Mouse (Mus musculus) CH12.LX (cell line): ENCODE measurements at regions not wholly inside any gene's neighbourhood (a gene's known extent, or its start where the extent isn't known, plus 50 kb on each side); places are given as distances from the start of the nearest gene placed in this dataset.

Experiments used
- DNase-seq: peaks from one replicate; pipeline ENCODE4 v3.0.0-alpha.2; 2013; ENCODE audit errors: extremely low read depth
- H3K27ac ChIP-seq: 2 replicates; pipeline ENCODE4 v1.5.1; 2012; ENCODE audit warnings: low read depth, mild to moderate bottlenecking, control low read depth, moderate library complexity; ENCODE audit not compliant: insufficient read depth
- H3K27me3 ChIP-seq: replicated peaks from 2 replicates; pipeline ENCODE3; 2012; ENCODE audit warnings: inconsistent platforms
- H3K36me3 ChIP-seq, 2 experiments: replicated peaks in 1 of 2; 2 replicates each; pipeline versions ENCODE3 to v1.6.1; 2012; ENCODE audit warnings: inconsistent platforms in 1 of 2, low read length in 1 of 2, mild to moderate bottlenecking in 1 of 2, mixed read lengths in 1 of 2, moderate library complexity in 1 of 2; ENCODE audit not compliant: control insufficient read depth in 1 of 2, insufficient read depth in 1 of 2
- H3K4me1 ChIP-seq, 2 experiments: 2 replicates each; pipeline ENCODE4 v1.6.1; 2012; ENCODE audit warnings: inconsistent platforms in 1 of 2, moderate library complexity in 1 of 2; ENCODE audit not compliant: insufficient read depth in 2 of 2, control insufficient read depth in 1 of 2
- H3K4me2 ChIP-seq: 2 replicates; pipeline ENCODE4 v1.6.1; 2012; ENCODE audit warnings: low read depth, mild to moderate bottlenecking, control low read depth; ENCODE audit not compliant: poor library complexity, insufficient read depth, severe bottlenecking
- H3K4me3 ChIP-seq, 3 experiments: fragments of 150-350 bp in 1 of 3; sonication (generic) in 1 of 3; replicated peaks in 1 of 3; 2 replicates each; pipeline versions ENCODE3 to v1.5.1; 2011 to 2012; ENCODE audit warnings: low read depth in 2 of 3, low read length in 2 of 3, mild to moderate bottlenecking in 2 of 3, moderate library complexity in 2 of 3, control low read depth in 1 of 3, improper control_type of control experiment in 1 of 3, inconsistent platforms in 1 of 3, mixed read lengths in 1 of 3; ENCODE audit not compliant: poor library complexity in 1 of 3
- H3K79me2 ChIP-seq: replicated peaks from 2 replicates; pipeline ENCODE4 v1.6.1; 2012; ENCODE audit warnings: mild to moderate bottlenecking, moderate library complexity; ENCODE audit not compliant: control insufficient read depth, poor library complexity, insufficient read depth, severe bottlenecking; ENCODE audit errors: extremely low read depth
- H3K9ac ChIP-seq: 2 replicates; pipeline ENCODE4 v1.6.1; 2012; ENCODE audit warnings: low read depth, mild to moderate bottlenecking, control low read depth, moderate library complexity; ENCODE audit not compliant: insufficient read depth
- H3K9me3 ChIP-seq: replicated peaks from 2 replicates; pipeline ENCODE3; 2012; ENCODE audit warnings: low read length, inconsistent platforms, mixed read lengths
- BHLHE40 ChIP-seq: IDR thresholded peaks from 2 replicates; pipeline ENCODE4 v1.6.1; 2011; ENCODE audit warnings: mild to moderate bottlenecking, low read depth, low read length, improper control_type of control experiment
- CHD1 ChIP-seq: IDR thresholded peaks from 2 replicates; pipeline ENCODE4 v1.6.1; 2012; ENCODE audit warnings: low read depth, low read length, improper control_type of control experiment, inconsistent platforms
- CTCF ChIP-seq, 2 experiments: IDR thresholded peaks in 1 of 2; conservative IDR thresholded peaks in 1 of 2; 2 replicates each; pipeline ENCODE4 v1.5.1; 2011 to 2012; ENCODE audit warnings: low read depth in 2 of 2, low read length in 2 of 2, improper control_type of control experiment in 1 of 2, inconsistent platforms in 1 of 2, mild to moderate bottlenecking in 1 of 2, moderate library complexity in 1 of 2
- EP300 ChIP-seq: IDR thresholded peaks from 2 replicates; pipeline ENCODE4 v1.6.1; 2011; ENCODE audit warnings: low read length, improper control_type of control experiment
- ETS1 ChIP-seq: conservative IDR thresholded peaks from 2 replicates; pipeline ENCODE4 v1.6.1; 2012; ENCODE audit warnings: low read depth, mild to moderate bottlenecking, inconsistent platforms, low read length, improper control_type of control experiment, moderate library complexity
- HCFC1 ChIP-seq: IDR thresholded peaks from 2 replicates; pipeline ENCODE4 v1.6.1; 2012; ENCODE audit warnings: low read depth, mild to moderate bottlenecking, inconsistent platforms, low read length, improper control_type of control experiment
- IRF4 ChIP-seq: IDR thresholded peaks from 2 replicates; pipeline ENCODE4 v1.6.1; 2014; ENCODE audit warnings: low read depth, mild to moderate bottlenecking, inconsistent platforms, low read length, improper control_type of control experiment
- JUN ChIP-seq: IDR thresholded peaks from 2 replicates; pipeline ENCODE4 v1.6.1; 2011; ENCODE audit warnings: low read depth, mild to moderate bottlenecking, low read length, improper control_type of control experiment, moderate library complexity; ENCODE audit not compliant: insufficient read depth
- JUND ChIP-seq: conservative IDR thresholded peaks from 2 replicates; pipeline ENCODE4 v1.6.1; 2011; ENCODE audit warnings: low read depth, low read length, improper control_type of control experiment
- KAT2A ChIP-seq: IDR thresholded peaks from 2 replicates; pipeline ENCODE4 v1.6.1; 2012; ENCODE audit warnings: low read length, improper control_type of control experiment, inconsistent platforms; ENCODE audit not compliant: insufficient replicate concordance
- MAZ ChIP-seq: IDR thresholded peaks from 2 replicates; pipeline ENCODE4 v1.6.1; 2012; ENCODE audit warnings: low read depth, mild to moderate bottlenecking, inconsistent platforms, low read length, improper control_type of control experiment, moderate library complexity
- MXI1 ChIP-seq: IDR thresholded peaks from 2 replicates; pipeline ENCODE4 v1.6.1; 2011; ENCODE audit warnings: mild to moderate bottlenecking, low read depth, low read length, improper control_type of control experiment
- MYC ChIP-seq: IDR thresholded peaks from 2 replicates; pipeline ENCODE4 v1.6.1; 2011; ENCODE audit warnings: low read depth, mild to moderate bottlenecking, improper control_type of control experiment, low read length
- NRF1 ChIP-seq: IDR thresholded peaks from 2 replicates; pipeline ENCODE4 v1.6.1; 2014; ENCODE audit warnings: low read depth, mild to moderate bottlenecking, inconsistent platforms, low read length, improper control_type of control experiment, moderate library complexity
- PAX5 ChIP-seq: IDR thresholded peaks from 2 replicates; pipeline ENCODE4 v1.6.1; 2012; ENCODE audit warnings: low read length, inconsistent platforms, mixed read lengths
- POLR2A ChIP-seq: IDR thresholded peaks from 2 replicates; pipeline ENCODE4 v1.6.1; 2011; ENCODE audit warnings: low read depth, mild to moderate bottlenecking, improper control_type of control experiment, low read length
- POLR2AphosphoS2 ChIP-seq: IDR thresholded peaks from 2 replicates; pipeline ENCODE4 v1.6.1; 2011; ENCODE audit warnings: low read depth, low read length, improper control_type of control experiment
- RCOR1 ChIP-seq: conservative IDR thresholded peaks from 2 replicates; pipeline ENCODE4 v1.6.1; 2012; ENCODE audit warnings: low read depth, mild to moderate bottlenecking, inconsistent platforms, low read length, improper control_type of control experiment
- SIN3A ChIP-seq: IDR thresholded peaks from 2 replicates; pipeline ENCODE4 v1.6.1; 2012; ENCODE audit warnings: low read length, improper control_type of control experiment, inconsistent platforms
- TCF12 ChIP-seq: IDR thresholded peaks from 2 replicates; pipeline ENCODE4 v1.6.1; 2014; ENCODE audit warnings: low read depth, mild to moderate bottlenecking, inconsistent platforms, low read length, improper control_type of control experiment
- UBTF ChIP-seq: IDR thresholded peaks from 2 replicates; pipeline ENCODE4 v1.6.1; 2012; ENCODE audit warnings: low read depth, mild to moderate bottlenecking, inconsistent platforms, low read length, improper control_type of control experiment, moderate library complexity
- USF2 ChIP-seq: conservative IDR thresholded peaks from 2 replicates; pipeline ENCODE4 v1.6.1; 2011; ENCODE audit warnings: low read depth, low read length, improper control_type of control experiment
- ZNF384 ChIP-seq: IDR thresholded peaks from 2 replicates; pipeline ENCODE4 v1.6.1; 2012; ENCODE audit warnings: low read depth, low read length, improper control_type of control experiment, inconsistent platforms
- dilution Hi-C: fragments of 300-500 bp; cut with MboI; formaldehyde crosslinking; loops from 2 replicates; pipeline ENCODE4 v1.14.3; 2020; ENCODE audit warnings: low sequenced_read_pairs; ENCODE audit not compliant: extremely low pct_unique_long_range_greater_than_20kb, extremely low pct_ligation_motif_present
- in situ Hi-C: fragments of 300-500 bp; cut with MboI; formaldehyde crosslinking; loops from 3 replicates; pipeline ENCODE4 v1.14.3; 2019; ENCODE audit warnings: low sequenced_read_pairs, low pct_ligation_motif_present, low pct_unique_long_range_greater_than_20kb, mixed read lengths

GRCm38 (mm10) chrX:11726524-11727231, 399.1 kb downstream of the H2al1j start:
- Histone ChIP-seq H3K4me1 (peaks cover 0 to 19% of the 10 kb centered on the region in 2 experiments; a peak in 2 of 4 replicates), H3K4me3 (no peak overlapping the region), H3K4me2 (no peak overlapping the region), H3K27ac (no peak overlapping the region), H3K79me2 (no peaks in the 10 kb centered on the region), H3K9me3 (no peaks in the 10 kb centered on the region), H3K27me3 (no peaks in the 10 kb centered on the region), H3K36me3 (no peaks in the 10 kb centered on the region), H3K9ac (no peak overlapping the region)
- in situ Hi-C loops (loop anchor here (5.0 kb wide), 1 partner anchor 34 kb away; no protein-coding TSS in a partner anchor), dilution Hi-C loops (no loop called here)
- TF ChIP-seq RCOR1 (no peak), NRF1 (no peak), MYC (no peak), JUN (no peak), BHLHE40 (no peak), UBTF (no peak), PAX5 (no peak), MXI1 (no peak)
- DNase-seq: no peak

GRCm38 (mm10) chrX:11728481-11728880, 400.9 kb downstream of the H2al1j start:
- dilution Hi-C loops: no loop called here
- H3K27me3 ChIP-seq: no peaks in the 10 kb centered on the region
- in situ Hi-C loops: loop anchor here (5.0 kb wide), 1 partner anchor 36 kb away; no protein-coding TSS in a partner anchor
- H3K9ac ChIP-seq: no peak overlapping the region
- H3K4me2 ChIP-seq: no peak overlapping the region
- no peak overlapping the region for H3K4me3 ChIP-seq
- H3K9me3 ChIP-seq: no peaks in the 10 kb centered on the region
- H3K36me3 ChIP-seq: no peaks in the 10 kb centered on the region
- H3K79me2 ChIP-seq: no peaks in the 10 kb centered on the region
- TF ChIP-seq SIN3A: no peak
- no peak for TF ChIP-seq POLR2AphosphoS2
- no peak for TF ChIP-seq CHD1
- no peak for TF ChIP-seq MAZ
- TF ChIP-seq EP300: no peak
- no peak for TF ChIP-seq POLR2A
- TF ChIP-seq RCOR1: no peak
- TF ChIP-seq TCF12: no peak
- TF ChIP-seq IRF4: no peak
- no peak for TF ChIP-seq HCFC1
- no peak for TF ChIP-seq ZNF384
- TF ChIP-seq CTCF (conservative IDR thresholded peaks at IDR 0.05 in 1 of 2, IDR thresholded peaks at IDR 0.05 in 1 of 2; ENCODE audit: low read depth in 2 of 2, low read length in 2 of 2): no peak
- no peak for TF ChIP-seq ETS1
- no peak for TF ChIP-seq JUND
- TF ChIP-seq KAT2A: no peak
- no peak for TF ChIP-seq USF2
- TF ChIP-seq, all 38 proteins: peak for 0
- Histone ChIP-seq H3K27ac (no peak overlapping the region), H3K4me1 (peaks cover 2 to 33% of the 10 kb centered on the region in 2 experiments; a peak in 2 of 4 replicates)
- no peak for DNase-seq
